Mouse (Mus musculus): ENCODE results near the gene Actg1.

Actg1 gene

DNA sequence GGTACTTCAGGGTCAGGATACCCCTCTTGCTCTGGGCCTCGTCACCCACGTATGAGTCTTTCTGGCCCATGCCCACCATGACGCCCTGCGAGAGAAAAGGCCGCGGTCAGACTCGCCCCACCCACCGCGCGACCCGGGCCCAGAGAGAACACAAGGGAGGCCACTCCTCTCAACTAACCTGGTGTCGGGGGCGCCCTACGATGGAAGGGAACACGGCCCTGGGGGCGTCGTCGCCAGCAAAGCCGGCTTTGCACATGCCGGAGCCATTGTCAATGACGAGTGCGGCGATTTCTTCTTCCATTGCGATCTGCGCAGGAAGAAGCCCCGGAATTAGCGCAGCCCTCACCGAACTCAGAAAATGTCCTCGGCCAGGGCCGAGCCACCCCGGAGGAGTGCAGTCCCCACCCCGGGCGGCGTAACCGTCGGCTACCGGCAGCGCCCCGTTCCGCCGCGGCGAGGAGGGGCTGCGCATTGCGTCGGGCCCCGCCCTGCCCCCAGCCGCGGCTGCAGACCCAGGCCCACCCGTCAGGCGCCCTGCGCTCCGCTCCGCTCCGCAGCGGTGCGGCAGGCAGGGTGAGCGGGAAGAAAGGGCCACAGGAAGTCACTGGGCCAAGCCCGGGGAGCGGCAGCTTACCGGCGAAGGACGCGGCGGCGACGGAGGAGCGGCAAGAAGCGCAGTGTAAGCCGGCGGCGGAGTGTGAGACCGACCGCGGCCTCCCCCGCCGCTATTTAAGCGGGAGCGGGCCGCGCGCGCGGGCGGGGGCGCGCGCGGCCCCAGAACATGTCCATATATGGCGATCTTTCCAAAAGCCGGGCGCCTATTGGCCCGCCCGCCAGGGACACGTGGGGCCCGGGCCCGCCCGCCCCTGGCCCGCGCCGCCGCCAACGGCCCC is at the start of gene Actg1:
Gene Actg1 (minus strand): TSS at position 752 of the 893 bp plus-strand sequence.
- peak; percentile 85 for DNase-seq (ENCODE audit: low spot score)

DNA sequence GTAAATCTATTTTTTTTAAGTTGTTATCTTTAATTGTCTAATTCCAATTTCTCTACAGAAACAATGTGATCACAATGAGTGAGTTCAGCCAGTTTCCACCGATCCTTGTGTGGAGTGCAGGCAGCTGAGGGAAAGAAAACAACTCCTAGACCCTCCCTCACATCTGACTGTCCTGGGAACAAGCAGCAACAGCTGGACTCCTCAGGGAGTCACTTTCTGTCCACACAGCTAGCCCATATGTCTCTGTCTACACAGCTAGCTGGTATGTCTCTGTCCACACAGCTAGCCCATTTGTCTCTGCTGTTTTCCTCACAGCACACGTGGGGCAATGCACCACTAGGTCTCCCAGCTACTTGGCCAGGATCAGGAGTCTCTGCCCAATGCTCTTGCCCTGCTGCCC is 49.3 kb upstream of the Actg1 start:
- DNase-seq (ENCODE audit: low spot score): no peak

DNA sequence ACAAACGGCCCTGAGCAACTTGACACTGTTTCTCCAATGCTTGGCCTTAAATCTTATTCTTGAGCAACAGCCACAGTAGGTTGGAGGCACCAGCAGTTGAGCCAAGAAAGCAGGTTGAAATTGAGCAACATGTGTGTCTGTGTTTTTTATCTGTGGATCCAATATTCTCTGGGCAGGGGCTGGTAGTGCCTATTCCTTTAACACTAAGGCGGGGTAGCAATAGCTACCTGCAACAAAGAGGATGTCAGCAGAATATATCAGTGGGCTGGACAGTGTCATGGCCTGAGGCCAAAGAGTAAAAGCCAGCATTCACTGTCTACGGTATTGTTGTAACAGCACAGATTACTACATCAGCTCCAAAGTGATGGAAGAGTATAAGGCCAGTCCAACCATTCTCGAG is 47.3 kb upstream of the Actg1 start:
- DNase-seq (ENCODE audit: low spot score): no peak

DNA sequence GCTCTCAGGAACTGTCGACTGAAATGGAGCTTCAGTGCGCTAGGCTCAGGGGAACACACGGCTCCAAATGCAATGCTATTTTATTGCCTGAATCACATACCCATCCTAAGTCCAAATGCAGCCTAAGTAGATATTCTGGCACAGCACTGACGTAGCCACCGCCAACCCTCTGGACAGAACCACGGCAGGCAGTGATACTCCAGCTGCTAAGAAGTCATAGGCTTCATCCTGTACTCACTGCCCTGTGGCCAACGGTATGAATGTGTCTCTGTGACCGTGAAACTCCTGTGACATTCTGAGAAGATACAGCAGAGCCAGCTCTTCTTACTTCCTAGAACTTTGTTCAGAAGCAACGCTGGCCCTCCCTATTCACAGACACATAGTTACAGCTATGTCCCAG is 40.2 kb upstream of the Actg1 start:
- no peak for DNase-seq (ENCODE audit: low spot score)

DNA sequence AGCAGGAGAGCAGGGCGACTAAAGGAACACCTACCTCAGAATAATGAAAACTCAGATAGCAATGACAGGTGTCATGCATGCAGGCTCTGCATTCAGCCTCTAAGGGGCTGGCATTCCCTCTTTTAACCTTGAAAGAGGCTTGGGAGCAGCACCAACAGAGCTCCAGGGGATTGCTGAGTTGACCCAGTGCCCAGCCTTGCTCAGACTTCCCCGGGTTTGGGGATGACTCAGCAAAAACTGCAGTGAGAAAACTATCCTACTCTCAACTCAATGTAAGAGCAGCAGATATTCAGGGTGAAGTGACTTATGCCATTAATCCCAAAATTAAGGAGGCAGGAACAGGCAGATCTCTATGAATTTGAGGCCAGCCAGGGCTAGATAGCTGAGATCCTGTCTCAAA is 38.8 kb upstream of the Actg1 start:
- DNase-seq (ENCODE audit: low spot score): no peak

DNA sequence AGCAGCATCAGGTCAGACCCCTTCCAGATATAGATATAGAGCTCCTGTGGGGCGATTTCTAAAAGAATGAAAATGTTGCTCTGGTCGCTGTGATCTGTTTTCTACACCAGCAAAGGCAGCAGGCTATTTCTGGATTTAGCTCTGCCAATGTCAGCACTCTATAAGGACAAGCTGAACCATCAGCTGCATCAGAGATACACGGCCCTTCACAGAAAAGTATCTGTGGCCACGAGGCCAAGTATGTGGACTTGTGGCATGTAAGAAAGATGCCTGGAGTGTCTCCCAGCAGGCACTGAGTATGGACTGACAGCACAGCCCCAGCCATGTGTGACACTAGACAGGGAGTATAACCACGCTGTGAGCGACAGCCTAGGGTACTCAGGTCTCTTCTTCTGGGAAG is 38.3 kb upstream of the Actg1 start:
- no peak for DNase-seq (ENCODE audit: low spot score)

DNA sequence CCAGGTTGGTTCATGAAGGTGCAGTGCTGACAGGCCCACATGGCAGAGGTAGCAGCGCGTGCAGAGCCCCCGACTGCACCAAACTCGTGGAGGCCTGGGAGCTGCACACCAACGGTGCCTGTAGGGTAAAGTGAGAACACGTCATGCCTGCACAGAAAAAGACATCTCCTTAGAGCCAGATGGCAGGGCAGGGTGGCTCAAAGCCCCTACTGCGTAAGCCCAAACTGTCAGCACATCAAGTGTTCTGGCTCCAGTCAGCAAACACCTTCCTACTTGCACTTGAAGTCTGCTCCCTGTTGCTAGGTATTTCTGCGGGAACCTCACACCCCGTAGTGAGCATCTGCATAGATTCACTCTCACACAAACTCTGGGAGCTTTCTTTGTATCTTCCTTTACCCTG is 34.2 kb upstream of the Actg1 start:
- no peak for DNase-seq (ENCODE audit: low spot score)

DNA sequence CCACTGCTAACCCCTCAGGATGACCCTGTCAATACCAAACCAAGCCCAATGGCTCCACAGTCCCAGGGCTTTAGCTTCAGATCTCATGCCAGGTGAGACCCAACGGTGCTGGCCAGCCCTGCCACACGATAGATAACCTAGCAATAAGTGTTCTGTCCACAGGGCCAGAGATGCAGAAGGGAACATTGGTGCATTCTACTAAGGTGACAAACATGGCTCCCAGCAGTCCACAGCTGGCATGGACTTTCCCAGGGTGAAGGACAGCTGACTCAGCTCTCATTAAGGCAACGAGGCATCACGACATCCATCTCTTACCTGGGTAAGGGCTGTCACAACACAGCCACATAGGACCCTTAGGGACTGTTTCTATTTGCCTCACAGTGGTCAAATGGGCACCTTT is 32.8 kb upstream of the Actg1 start:
- no peak for DNase-seq (ENCODE audit: low spot score)

DNA sequence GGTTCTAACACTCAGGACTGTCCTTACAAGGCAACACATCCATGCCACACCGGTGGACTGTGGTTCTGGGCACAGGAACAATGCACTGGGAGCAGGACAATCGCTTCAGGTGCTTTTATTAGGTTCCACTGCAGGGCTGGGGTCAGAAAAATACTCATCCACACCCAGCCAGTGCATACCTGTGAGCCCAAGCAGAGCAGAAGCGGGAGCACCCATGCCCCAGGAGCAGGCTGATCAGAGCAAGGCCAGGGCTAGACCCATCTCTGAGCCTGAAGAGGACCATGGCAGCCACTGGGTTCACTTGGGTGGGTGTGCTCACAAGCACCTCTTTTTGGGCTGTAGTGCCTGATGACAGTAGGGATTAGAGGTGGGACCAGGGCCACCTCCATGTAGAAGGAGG is 31.9 kb upstream of the Actg1 start:
- DNase-seq (ENCODE audit: low spot score): no peak

DNA sequence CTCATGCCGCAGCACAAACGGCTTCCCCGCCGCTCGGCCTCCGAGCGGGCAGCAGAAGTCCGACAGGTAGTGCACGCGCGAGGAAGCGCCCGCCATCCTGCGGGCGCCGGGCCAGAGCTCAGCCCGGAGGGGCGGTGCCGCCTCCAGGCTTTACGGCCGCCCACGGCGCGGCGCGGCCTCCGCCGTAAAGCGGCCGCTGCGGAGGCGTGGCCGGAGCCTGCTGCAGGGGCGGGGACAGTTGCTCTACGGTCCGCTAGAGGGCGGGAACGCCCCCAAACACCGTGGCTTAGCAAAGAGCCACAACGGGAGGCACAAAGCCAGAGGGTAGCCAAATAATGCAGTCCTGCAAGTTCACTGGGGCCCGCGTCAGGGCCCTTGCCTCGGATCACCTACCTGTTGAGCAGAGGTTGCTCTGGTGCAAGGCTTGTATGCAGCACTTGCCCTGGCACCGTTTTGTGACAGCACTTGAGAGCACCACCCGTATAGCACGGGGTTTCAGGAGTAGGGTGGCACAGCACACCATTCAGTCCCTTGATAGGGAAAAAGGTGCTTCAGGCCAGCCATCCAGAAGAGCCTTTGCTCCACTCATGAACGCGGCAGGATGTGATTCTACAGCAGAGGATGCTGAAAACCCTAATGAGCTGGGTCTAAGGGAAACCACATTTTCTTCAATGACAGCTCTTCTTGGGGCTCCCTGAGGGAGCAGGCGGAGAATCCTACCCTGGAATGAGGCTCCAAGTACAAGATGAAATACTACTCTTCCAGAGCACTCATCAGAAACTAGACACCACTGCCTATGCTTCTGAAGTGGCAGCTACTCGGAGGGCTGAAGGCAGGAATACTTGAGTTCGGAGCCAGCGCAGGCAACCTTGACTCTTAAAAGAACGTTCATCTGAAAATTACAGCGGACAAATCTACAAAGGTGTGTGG is 30.5 kb upstream of the Actg1 start, which contains the start of gene Faap100:
Gene Faap100 (minus strand): TSS at position 154 of the 930 bp plus-strand sequence.
- peak; percentile 91 for DNase-seq (ENCODE audit: low spot score)

DNA sequence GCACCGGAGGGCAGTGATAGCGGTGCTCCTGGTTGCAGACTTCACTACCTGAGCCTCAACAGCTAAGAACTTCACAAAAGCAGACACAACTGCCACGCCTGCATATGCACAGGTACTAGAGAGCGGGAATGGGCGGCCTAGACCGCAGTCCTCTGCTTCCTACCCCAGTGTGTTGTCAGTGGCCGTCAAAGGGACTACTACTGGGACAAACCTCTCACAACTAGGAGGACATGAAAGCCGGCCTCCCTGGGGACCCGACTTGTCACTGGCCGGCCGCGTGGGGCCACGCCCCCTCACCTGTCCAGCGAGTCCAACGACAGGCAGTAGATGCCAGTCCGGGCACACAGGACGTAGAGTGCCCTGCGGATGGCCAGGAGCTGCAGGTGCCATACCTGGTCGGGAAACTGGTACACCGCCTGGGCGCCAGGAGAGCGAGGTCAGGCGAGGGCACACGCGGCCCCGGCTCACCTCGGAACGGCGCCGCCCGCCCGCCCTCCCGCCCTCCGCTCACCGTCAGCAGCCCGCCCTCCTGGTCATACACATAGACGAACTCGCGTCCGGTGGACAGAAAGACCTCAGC is 29.8 kb upstream of the Actg1 start:
- peak; percentile 73 for DNase-seq (ENCODE audit: low spot score)

DNA sequence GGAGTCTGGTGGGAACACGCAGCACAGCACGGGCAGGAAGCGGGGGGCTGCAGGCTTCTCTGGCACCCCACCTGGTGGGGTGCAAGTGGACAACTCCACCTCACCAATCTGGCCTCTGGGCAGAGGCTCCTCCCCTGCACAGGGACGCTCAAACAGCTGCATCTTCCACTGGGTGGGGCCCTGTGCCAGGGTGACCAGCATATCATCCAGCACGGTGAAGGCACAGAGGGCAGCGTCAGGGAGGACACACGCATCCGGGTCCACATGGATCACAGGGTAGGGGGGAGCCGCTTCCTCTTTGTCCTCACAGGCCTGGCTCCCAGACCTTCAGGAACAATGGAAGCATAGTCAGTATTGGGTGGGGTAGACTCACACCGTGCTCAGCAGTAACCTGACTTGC is 29.0 kb upstream of the Actg1 start:
- no peak for DNase-seq (ENCODE audit: low spot score)

DNA sequence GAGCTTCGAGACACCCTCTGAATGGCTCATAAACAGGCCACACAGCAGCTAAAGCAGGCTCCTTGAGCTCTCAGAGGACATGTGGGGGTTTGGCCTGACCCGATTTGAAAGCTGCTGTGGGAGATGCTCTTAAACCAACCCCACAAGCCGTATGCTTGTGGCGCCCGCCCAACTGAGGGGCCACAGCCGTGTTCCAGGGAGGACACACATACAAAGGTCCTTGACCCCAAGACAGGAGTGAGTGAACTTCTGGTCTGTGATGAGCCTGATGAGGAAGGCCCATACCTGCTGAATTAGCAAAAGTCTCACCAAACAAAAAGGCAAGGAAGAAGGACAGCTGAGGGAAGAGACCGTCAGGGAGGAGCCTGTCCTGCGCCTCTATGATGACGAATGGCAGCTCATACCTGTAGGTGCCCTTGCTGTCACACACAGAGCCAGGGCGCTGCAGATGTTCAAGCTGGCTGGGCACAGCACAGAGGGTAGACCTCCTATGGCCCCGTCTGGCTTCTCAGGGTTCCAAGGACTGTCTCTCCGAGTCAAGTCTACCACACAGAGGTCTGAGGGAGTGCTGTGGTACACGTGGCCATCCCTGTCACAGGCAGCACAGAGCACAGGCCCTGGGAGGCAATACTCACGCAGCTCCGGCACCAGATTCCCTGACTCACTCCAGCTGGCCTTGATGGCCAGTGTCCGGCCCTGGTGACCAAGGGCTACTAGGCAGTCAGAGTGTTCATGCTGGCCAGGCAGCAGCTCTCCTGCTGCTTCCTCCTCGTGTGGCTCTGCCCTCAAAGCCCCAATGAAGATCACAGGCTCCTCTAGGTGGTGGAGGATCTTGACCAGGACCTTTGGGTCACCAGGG is 28.2 kb upstream of the Actg1 start:
- no peak for DNase-seq (ENCODE audit: low spot score)

DNA sequence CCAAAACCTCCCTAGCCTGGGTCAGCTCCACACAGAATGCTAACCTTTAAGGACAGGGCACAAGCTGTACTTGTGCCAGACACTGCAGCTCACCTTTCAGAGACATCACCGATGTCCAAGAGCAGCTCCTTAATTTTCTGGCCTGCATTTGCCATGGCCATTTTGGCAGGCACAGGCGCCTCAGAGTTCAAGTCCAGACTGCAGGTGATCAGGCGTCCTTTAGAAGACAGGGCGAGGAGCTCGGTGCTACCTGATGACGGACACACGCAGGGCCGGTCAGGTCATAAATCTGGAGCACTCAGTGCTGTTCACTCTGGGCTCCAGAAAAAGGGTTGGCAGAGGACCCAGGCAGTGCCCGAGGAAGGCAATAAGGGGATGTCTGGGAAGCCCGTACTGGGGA is 27.0 kb upstream of the Actg1 start:
- no peak for DNase-seq (ENCODE audit: low spot score)

DNA sequence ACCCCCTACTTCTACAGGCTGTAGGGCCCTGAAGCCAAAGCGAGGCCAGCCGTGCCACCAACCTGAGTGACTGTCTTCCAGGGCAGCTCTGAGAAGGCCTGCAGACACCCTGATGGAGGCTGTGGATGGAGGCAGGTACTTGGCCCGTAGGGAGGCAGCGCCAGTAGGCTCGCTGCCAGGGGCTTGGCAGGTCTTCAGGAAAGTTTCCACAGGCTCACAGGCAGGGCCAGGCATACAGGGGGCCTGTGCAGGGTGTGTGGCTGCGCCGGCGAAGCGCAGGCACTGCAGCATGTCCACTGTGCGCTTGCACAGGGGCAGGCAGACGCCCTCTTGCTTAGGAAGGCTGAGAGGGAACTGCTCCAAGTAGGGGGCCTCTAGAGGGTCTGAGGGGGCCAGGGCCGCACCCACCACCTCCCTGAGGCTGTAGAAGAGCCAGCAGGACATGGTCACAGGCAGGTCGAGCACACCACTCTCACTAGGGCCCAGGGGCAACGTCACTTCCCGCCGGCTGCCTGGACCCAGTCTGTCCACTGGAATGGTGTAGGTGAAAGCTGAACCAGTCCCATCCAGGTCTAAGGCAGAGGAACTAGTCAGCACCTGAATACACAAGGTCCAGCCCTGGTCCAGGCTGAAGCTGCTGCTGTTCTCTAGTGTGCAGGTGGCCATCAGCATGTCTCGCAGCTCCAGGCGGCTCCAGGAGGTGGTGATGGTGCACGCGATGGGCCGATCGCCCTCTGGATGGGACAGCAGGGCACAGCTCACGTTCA is 25.7 kb upstream of the Actg1 start:
- DNase-seq (ENCODE audit: low spot score): peak; percentile 59

DNA sequence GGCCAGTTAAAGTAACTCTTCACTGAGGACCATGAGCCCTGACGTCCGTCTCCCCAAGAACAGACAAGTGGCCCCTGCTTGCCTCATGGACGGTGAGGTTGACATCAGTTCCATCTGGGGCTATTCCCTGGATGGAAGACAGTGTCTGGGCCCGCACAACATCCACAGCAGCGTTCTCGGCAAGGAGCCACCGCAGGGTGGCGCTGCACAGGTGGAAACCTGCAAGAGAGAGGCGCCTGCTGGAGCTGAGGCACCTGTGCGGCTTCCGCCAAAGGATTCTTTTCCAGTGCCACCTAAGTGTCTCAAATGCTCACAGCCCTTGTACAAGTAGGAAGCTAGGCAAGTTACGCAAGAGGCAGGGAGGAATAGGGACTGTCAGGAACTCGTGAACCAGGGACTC is 24.7 kb upstream of the Actg1 start:
- no peak for DNase-seq (ENCODE audit: low spot score)

DNA sequence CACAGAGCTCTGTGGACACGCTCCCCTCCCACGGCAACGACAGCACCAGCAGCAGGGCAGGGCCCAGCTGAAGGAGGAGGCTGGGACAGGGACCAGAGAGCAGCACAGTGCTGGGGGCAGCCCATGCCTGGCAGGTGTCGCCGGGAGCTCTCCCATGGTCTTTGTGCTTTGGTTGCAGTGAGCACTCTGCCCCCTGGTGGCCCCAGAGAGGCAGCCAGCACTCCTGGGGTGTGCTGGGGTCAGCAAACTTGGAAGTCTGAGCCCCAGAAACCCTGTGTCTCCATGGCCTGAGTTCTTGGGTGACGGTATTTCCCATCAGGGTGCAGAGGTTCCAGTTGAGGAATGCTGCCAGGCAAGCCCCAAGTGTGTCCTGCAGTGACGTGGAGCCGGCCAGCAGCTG is 21.3 kb upstream of the Actg1 start:
- DNase-seq (ENCODE audit: low spot score): peak; percentile 72

DNA sequence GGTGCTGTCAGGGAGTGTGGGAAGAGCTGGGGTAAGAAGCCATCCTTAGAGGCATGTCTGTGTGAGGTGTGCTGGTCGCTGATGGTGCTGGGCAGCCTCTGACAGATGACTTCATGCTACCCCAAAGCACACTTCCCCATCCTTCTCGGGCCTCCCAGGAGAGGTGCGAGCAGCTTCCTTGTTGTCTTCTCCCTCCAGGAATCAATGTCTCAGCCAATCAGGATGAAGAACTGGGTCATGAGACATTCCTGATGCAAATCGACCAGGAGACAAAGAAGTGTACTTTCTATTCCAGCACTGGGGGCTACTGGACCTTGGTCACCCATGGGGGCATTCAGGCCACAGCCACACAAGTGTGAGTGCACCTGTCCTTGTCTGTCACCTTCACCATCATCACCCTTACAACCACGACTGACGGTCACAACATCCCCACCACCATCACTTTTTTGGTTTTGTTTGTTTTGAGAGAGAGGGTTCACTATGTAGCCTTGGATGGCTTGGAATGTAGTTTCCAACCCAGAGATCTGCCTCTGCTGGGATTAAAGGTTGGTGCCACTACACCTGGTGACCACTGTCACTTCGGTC is 18.2 kb upstream of the Actg1 start:
- no peak for DNase-seq (ENCODE audit: low spot score)

DNA sequence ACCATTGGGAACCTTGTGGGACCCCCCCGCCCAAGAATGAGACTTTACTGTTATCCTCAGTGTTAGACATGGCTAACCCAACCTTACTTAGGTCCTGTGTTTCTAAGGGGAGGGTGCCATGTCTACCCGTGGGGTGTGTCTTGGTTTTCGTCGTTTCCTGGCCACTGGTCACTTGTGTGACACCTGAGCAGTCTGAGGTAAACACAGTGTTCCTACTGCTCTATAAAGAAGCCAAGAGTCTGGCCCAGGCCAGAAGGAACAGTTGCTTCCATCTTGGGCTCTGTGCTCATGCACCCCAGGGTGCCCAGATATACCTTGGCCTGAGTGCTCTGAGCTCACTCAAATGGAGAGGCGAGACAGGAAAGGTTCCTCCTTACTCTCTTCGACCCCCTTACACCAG is 14.5 kb upstream of the Actg1 start:
- no peak for DNase-seq (ENCODE audit: low spot score)

DNA sequence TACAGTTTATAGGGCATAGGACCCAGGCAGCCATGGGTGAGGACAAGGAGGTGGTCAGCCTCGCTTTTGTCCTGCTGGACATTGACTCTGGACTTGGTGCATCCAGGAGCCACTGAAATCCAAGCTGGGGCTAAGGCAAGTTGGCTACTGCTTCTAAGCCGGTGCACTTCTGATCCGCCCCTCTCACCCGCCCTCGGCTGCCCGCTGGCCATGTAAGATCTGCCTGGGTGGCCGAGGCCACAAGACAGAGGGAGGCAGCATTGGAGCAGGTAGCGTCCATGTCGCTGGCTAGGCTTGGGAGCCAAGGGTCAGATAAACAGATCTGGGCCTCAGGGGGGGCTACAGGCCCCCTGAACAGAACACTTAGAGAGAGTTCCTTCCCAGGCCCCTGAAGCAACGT is 13.0 kb upstream of the Actg1 start, which contains the start of gene Fscn2:
Gene Fscn2 (plus strand): TSS at position 240 of the 400 bp plus-strand sequence.
- no peak for DNase-seq (ENCODE audit: low spot score)

All from urinary bladder, postnatal 14 days (tissue).